Mouse (Mus musculus): ENCODE results near the gene Lcn6. TPM values are rescaled to one million over a fixed set of nuclear protein-coding genes. Genes with fewer than 3 reads are reported as not detected.

Gene Lcn6
- polyA plus RNA-seq, 2 experiments = not detected

DNA sequence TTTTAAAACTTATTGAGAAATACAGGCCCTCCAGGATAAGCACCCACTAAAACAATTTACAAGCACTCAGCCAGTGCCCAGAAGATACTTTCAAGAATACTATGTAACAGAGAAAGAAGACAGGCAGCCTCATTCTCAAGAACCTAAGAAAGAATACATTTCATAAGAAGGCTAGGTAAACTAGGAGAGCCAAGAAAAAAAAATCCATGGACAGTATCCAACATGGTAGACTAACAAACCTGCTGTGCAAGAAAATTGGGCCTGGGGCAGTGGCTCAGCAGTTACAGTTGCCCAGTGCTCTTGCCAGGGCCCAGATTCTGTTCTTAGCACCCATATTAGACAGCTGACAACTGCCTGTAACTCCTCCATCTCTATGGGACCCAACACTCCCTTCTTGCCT lies 40.6 kb downstream of the Lcn6 start:
- Histone ChIP-seq H3K27ac (replicated peaks; ENCODE audit: low read depth, low read length) (no peak overlapping the region), H3K4me3 (replicated peaks; ENCODE audit: low read length) (no peak overlapping the region), H3K9me3 (ENCODE audit: control insufficient read depth, low read length) (no peaks in the 10 kb centered on the region), H3K36me3 (ENCODE audit: control insufficient read depth, insufficient read depth, low read length) (no peaks in the 10 kb centered on the region), H3K4me2 (replicated peaks; ENCODE audit: low read depth, low read length, severe bottlenecking) (no peak overlapping the region), H3K4me1 (ENCODE audit: control insufficient read depth, insufficient read depth, low read length) (no peaks in the 10 kb centered on the region), H3K27me3 (ENCODE audit: control insufficient read depth, insufficient read depth, low read length) (no peaks in the 10 kb centered on the region), H3K9ac (ENCODE audit: low read depth, low read length, severe bottlenecking) (no peak overlapping the region)
- ATAC-seq (ENCODE audit: low FRiP score, low read depth) (no peak), DNase-seq (ENCODE audit: low spot score) (no peak)
- no peak for TF ChIP-seq POLR2A (IDR thresholded peaks at IDR 0.05; ENCODE audit: borderline replicate concordance, extremely low read depth, insufficient read depth, insufficient read length)

Other genes starting within 250 kb of the Lcn6 start
- 15.3 and 17.4 TPM in 2 replicates for gene Abca2, start 248.1 kb upstream of the Lcn6 start, polyA plus RNA-seq (2012; rRNA removed)
- 5.9 and 7.4 TPM in 2 replicates for gene Abca2, start 248.1 kb upstream of the Lcn6 start, polyA plus RNA-seq (2014; fragmentation: Nextera tagmentation; extraction: Ambion mirVana)
- 7.7 and 10.9 TPM in 2 replicates for gene Clic3, start 219.9 kb upstream of the Lcn6 start, polyA plus RNA-seq (2012; rRNA removed)
- gene Clic3, start 219.9 kb upstream of the Lcn6 start, polyA plus RNA-seq (2014; fragmentation: Nextera tagmentation; extraction: Ambion mirVana) = 13.4 and 22.5 TPM in 2 replicates
- gene Paxx, start 215.7 kb upstream of the Lcn6 start, polyA plus RNA-seq (2012; rRNA removed) = 65.6 and 71.0 TPM in 2 replicates
- 34.0 and 44.9 TPM in 2 replicates for gene Paxx, start 215.7 kb upstream of the Lcn6 start, polyA plus RNA-seq (2014; fragmentation: Nextera tagmentation; extraction: Ambion mirVana)
- gene Ptgds, start 206.7 kb upstream of the Lcn6 start, polyA plus RNA-seq (2012; rRNA removed) = 0.87 and 2.4 TPM in 2 replicates
- 4.0 and 4.1 TPM in 2 replicates for gene Ptgds, start 206.7 kb upstream of the Lcn6 start, polyA plus RNA-seq (2014; fragmentation: Nextera tagmentation; extraction: Ambion mirVana)
- gene Lcn12, start 182.9 kb upstream of the Lcn6 start, polyA plus RNA-seq (2012; rRNA removed) = not detected in 2 replicates
- not detected in 2 replicates for gene Lcn12, start 182.9 kb upstream of the Lcn6 start, polyA plus RNA-seq (2014; fragmentation: Nextera tagmentation; extraction: Ambion mirVana)
- gene Fbxw5, start 176.0 kb upstream of the Lcn6 start, polyA plus RNA-seq (2012; rRNA removed) = 46.2 and 49.2 TPM in 2 replicates
- gene Fbxw5, start 176.0 kb upstream of the Lcn6 start, polyA plus RNA-seq (2014; fragmentation: Nextera tagmentation; extraction: Ambion mirVana) = 70.0 and 76.9 TPM in 2 replicates
- gene C8g, start 175.1 kb upstream of the Lcn6 start, polyA plus RNA-seq (2012; rRNA removed) = 4.2 and 5.5 TPM in 2 replicates
- 4.4 and 4.6 TPM in 2 replicates for gene C8g, start 175.1 kb upstream of the Lcn6 start, polyA plus RNA-seq (2014; fragmentation: Nextera tagmentation; extraction: Ambion mirVana)
- gene Traf2, start 129.8 kb upstream of the Lcn6 start, polyA plus RNA-seq (2012; rRNA removed) = 18.0 and 18.9 TPM in 2 replicates
- gene Traf2, start 129.8 kb upstream of the Lcn6 start, polyA plus RNA-seq (2014; fragmentation: Nextera tagmentation; extraction: Ambion mirVana) = 29.2 and 35.6 TPM in 2 replicates
- gene Edf1, start 118.9 kb upstream of the Lcn6 start, polyA plus RNA-seq (2012; rRNA removed) = 116 and 174 TPM in 2 replicates
- gene Edf1, start 118.9 kb upstream of the Lcn6 start, polyA plus RNA-seq (2014; fragmentation: Nextera tagmentation; extraction: Ambion mirVana) = 325 and 331 TPM in 2 replicates
- gene Mamdc4, start 101.9 kb upstream of the Lcn6 start, polyA plus RNA-seq (2012; rRNA removed) = 10.9 and 15.0 TPM in 2 replicates
- 1.4 and 1.8 TPM in 2 replicates for gene Mamdc4, start 101.9 kb upstream of the Lcn6 start, polyA plus RNA-seq (2014; fragmentation: Nextera tagmentation; extraction: Ambion mirVana)
- 137 and 139 TPM in 2 replicates for gene Phpt1, start 101.6 kb upstream of the Lcn6 start, polyA plus RNA-seq (2012; rRNA removed)
- 167 and 176 TPM in 2 replicates for gene Phpt1, start 101.6 kb upstream of the Lcn6 start, polyA plus RNA-seq (2014; fragmentation: Nextera tagmentation; extraction: Ambion mirVana)
- gene Ajm1, start 95.0 kb upstream of the Lcn6 start, polyA plus RNA-seq (2012; rRNA removed) = 2.5 and 3.5 TPM in 2 replicates
- 0.18 and 0.19 TPM in 2 replicates for gene Ajm1, start 95.0 kb upstream of the Lcn6 start, polyA plus RNA-seq (2014; fragmentation: Nextera tagmentation; extraction: Ambion mirVana)
- gene Rabl6, start 68.3 kb upstream of the Lcn6 start, polyA plus RNA-seq (2012; rRNA removed) = 99.4 and 110 TPM in 2 replicates
- 74.8 and 80.7 TPM in 2 replicates for gene Rabl6, start 68.3 kb upstream of the Lcn6 start, polyA plus RNA-seq (2014; fragmentation: Nextera tagmentation; extraction: Ambion mirVana)
- 0.03 TPM in 2 replicates for gene Ccdc183, start 59.1 kb upstream of the Lcn6 start, polyA plus RNA-seq (2012; rRNA removed)
- gene Ccdc183, start 59.1 kb upstream of the Lcn6 start, polyA plus RNA-seq (2014; fragmentation: Nextera tagmentation; extraction: Ambion mirVana) = 0.19 and 0.28 TPM in 2 replicates
- gene Tmem141, start 54.8 kb upstream of the Lcn6 start, polyA plus RNA-seq (2012; rRNA removed) = 25.6 and 26.8 TPM in 2 replicates
- 30.3 and 31.9 TPM in 2 replicates for gene Tmem141, start 54.8 kb upstream of the Lcn6 start, polyA plus RNA-seq (2014; fragmentation: Nextera tagmentation; extraction: Ambion mirVana)
- gene Fcna, start 48.8 kb upstream of the Lcn6 start, polyA plus RNA-seq (2012; rRNA removed) = 0.92 and 0.98 TPM in 2 replicates
- gene Fcna, start 48.8 kb upstream of the Lcn6 start, polyA plus RNA-seq (2014; fragmentation: Nextera tagmentation; extraction: Ambion mirVana) = 2.0 TPM in 2 replicates
- gene Lcn8, start 23.7 kb upstream of the Lcn6 start, polyA plus RNA-seq (2012; rRNA removed) = 0.13 and 0.29 TPM in 2 replicates
- 0.72 TPM in 1 of 2 replicates, not detected in the other for gene Lcn8, start 23.7 kb upstream of the Lcn6 start, polyA plus RNA-seq (2014; fragmentation: Nextera tagmentation; extraction: Ambion mirVana)
- 0.26 TPM in 1 of 2 replicates, not detected in the other for gene Lcn5, start 18.8 kb upstream of the Lcn6 start, polyA plus RNA-seq (2012; rRNA removed)
- not detected in 2 replicates for gene Lcn5, start 18.8 kb upstream of the Lcn6 start, polyA plus RNA-seq (2014; fragmentation: Nextera tagmentation; extraction: Ambion mirVana)
- not detected in 2 replicates for gene Lcn10, start 5.9 kb downstream of the Lcn6 start, polyA plus RNA-seq (2012; rRNA removed)
- gene Lcn10, start 5.9 kb downstream of the Lcn6 start, polyA plus RNA-seq (2014; fragmentation: Nextera tagmentation; extraction: Ambion mirVana) = not detected in 2 replicates
- gene Obp2a, start 23.3 kb downstream of the Lcn6 start, polyA plus RNA-seq (2012; rRNA removed) = not detected in 2 replicates
- not detected in 2 replicates for gene Obp2a, start 23.3 kb downstream of the Lcn6 start, polyA plus RNA-seq (2014; fragmentation: Nextera tagmentation; extraction: Ambion mirVana)
- gene Bmyc, start 30.0 kb downstream of the Lcn6 start, polyA plus RNA-seq (2012; rRNA removed) = 66.3 and 75.3 TPM in 2 replicates
- 93.1 and 93.5 TPM in 2 replicates for gene Bmyc, start 30.0 kb downstream of the Lcn6 start, polyA plus RNA-seq (2014; fragmentation: Nextera tagmentation; extraction: Ambion mirVana)
- gene Obp2b, start 60.2 kb downstream of the Lcn6 start, polyA plus RNA-seq (2012; rRNA removed) = not detected in 2 replicates
- not detected in 2 replicates for gene Obp2b, start 60.2 kb downstream of the Lcn6 start, polyA plus RNA-seq (2014; fragmentation: Nextera tagmentation; extraction: Ambion mirVana)
- gene Lcn3, start 88.8 kb downstream of the Lcn6 start, polyA plus RNA-seq (2012; rRNA removed) = not detected in 2 replicates
- not detected in 2 replicates for gene Lcn3, start 88.8 kb downstream of the Lcn6 start, polyA plus RNA-seq (2014; fragmentation: Nextera tagmentation; extraction: Ambion mirVana)
- not detected in 2 replicates for gene Lcn11, start 100.2 kb downstream of the Lcn6 start, polyA plus RNA-seq (2012; rRNA removed)
- gene Lcn11, start 100.2 kb downstream of the Lcn6 start, polyA plus RNA-seq (2014; fragmentation: Nextera tagmentation; extraction: Ambion mirVana) = not detected in 2 replicates
- not detected in 2 replicates for gene Gm13539, start 105.5 kb downstream of the Lcn6 start, polyA plus RNA-seq (2012; rRNA removed)
- not detected in 2 replicates for gene Gm13539, start 105.5 kb downstream of the Lcn6 start, polyA plus RNA-seq (2014; fragmentation: Nextera tagmentation; extraction: Ambion mirVana)
- gene Glt6d1, start 139.1 kb downstream of the Lcn6 start, polyA plus RNA-seq (2012; rRNA removed) = not detected in 2 replicates
- not detected in 2 replicates for gene Glt6d1, start 139.1 kb downstream of the Lcn6 start, polyA plus RNA-seq (2014; fragmentation: Nextera tagmentation; extraction: Ambion mirVana)
- 0.12 TPM in 1 of 2 replicates, not detected in the other for gene Lcn9, start 146.4 kb downstream of the Lcn6 start, polyA plus RNA-seq (2012; rRNA removed)
- gene Lcn9, start 146.4 kb downstream of the Lcn6 start, polyA plus RNA-seq (2014; fragmentation: Nextera tagmentation; extraction: Ambion mirVana) = not detected in 2 replicates
- 0.18 and 0.28 TPM in 2 replicates for gene Sohlh1, start 170.5 kb downstream of the Lcn6 start, polyA plus RNA-seq (2012; rRNA removed)
- gene Sohlh1, start 170.5 kb downstream of the Lcn6 start, polyA plus RNA-seq (2014; fragmentation: Nextera tagmentation; extraction: Ambion mirVana) = 0.14 and 0.46 TPM in 2 replicates
- 2.7 and 3.2 TPM in 2 replicates for gene Kcnt1, start 186.9 kb downstream of the Lcn6 start, polyA plus RNA-seq (2012; rRNA removed)
- gene Kcnt1, start 186.9 kb downstream of the Lcn6 start, polyA plus RNA-seq (2014; fragmentation: Nextera tagmentation; extraction: Ambion mirVana) = 0.08 and 0.15 TPM in 2 replicates

Data from limb, embryonic 14.5 days (tissue).